Mouse (Mus musculus) embryonic fibroblast, embryonic 13.5 days (primary cell): ENCODE results near the gene Dhx8.

Source experiments
- CTCF ChIP-seq: IDR thresholded peaks from 2 replicates; pipeline ENCODE4 v1.5.1; 2011; ENCODE audit warnings: mild to moderate bottlenecking, control low read depth, low read length, moderate library complexity, borderline replicate concordance; ENCODE audit not compliant: insufficient read depth
- POLR2A ChIP-seq: IDR thresholded peaks from 2 replicates; pipeline ENCODE4 v1.6.1; 2011; ENCODE audit warnings: low read depth, mild to moderate bottlenecking, control low read depth, low read length, moderate library complexity

GRCm38 (mm10) chr11:101786651-101787050, 53.9 kb downstream of the Dhx8 start:
- no peak for TF ChIP-seq POLR2A
- no peak for TF ChIP-seq CTCF
